Mouse (Mus musculus): ENCODE results near the gene Dnah2.

Dnah2 gene

DNA sequence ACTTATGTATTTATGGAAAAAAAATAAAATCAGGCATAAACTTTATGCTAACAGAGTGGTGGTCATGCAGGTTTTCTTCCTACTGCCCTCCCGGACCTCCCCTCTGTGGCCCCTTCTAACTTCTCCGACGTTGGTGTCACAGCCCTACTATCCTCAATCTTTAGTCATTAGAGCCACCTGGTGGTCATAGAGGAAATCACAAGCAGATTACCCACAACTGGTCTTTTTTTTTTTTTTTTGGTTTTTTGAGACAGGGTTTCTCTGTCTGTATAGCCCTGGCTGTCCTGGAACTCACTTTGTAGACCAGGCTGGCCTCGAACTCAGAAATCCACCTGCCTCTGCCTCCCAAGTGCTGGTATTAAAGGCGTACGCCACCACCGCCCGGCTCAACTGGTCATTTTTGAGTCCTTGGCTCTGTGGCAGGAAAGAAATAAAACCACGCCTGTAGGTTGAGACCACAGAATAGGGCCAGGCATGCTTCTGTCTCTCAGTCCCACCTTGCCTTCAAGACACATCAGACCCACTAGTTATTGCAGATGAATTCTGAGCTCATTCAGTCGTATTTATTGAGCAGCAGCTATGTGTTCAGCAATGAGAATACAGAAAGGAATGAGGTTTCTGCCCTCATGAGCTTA, 158.4 kb downstream of the Dnah2 start:
- DNase-seq (ENCODE audit: low read depth), result peak; percentile 87

- peak; percentile 83 for DNase-seq (ENCODE audit: low read depth)
Measured at GRCm38 (mm10) chr11:69389531-69390399, 159.1 kb downstream of the Dnah2 start.

DNA sequence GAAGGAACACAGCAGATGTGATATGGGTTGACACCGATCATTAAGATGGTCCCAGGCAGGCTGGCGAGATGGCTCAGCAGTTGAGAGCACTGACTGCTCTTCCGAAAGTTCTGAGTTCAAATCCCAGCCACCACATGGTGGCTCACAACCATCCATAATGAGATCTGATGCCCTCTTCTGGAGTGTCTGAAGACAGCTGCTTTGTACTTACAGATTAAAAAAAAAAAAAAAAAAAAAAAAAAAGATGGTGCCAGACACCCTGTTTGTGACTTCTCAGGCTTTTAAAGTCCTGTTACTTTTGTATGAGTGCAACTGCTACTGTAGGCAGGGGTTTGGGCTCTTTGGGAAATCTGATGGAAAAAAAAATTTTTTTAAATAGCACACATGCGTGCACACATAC, 160.2 kb downstream of the Dnah2 start:
- no peak for DNase-seq (ENCODE audit: low read depth)

DNA sequence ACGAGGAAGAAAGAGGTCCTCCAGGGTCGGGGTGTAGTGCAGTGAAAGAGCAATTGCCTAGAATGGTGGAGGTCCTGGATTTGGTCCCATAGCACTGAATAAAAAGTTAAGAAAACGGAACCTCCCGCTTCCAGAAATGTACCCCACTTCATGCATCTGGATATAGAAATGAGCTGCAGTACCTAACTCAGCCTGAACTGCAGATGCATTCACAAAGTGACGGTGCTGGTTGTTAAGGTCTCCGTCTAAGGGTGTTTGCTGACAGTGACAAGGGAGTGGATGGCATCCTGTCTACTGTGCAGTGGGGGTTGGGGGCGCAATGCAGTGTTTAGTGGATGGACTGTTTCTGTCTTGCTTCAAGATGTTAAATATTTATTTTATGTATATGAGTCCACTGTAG, 162.2 kb downstream of the Dnah2 start:
- DNase-seq (ENCODE audit: low read depth), result no peak

DNA sequence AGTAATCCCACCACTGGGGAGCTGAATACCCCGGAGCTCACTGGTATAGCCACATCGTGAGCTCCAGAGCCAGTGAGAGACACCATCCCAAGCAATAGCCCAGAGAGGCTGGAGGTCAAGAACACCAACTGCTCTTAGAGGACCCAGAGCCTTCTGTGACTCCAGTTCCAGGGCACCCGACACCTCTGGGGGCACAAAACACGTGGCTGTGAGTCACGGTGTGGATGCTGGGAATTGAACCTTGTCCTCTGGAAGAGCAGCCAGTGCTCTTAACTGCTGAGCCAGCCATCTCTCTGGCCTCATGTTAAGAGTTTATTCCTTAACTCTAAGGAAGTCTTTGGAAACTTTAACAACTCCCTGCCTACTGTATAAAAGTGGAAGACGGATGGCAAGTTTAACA, 163.9 kb downstream of the Dnah2 start:
- no peak for DNase-seq (ENCODE audit: low read depth)

DNA sequence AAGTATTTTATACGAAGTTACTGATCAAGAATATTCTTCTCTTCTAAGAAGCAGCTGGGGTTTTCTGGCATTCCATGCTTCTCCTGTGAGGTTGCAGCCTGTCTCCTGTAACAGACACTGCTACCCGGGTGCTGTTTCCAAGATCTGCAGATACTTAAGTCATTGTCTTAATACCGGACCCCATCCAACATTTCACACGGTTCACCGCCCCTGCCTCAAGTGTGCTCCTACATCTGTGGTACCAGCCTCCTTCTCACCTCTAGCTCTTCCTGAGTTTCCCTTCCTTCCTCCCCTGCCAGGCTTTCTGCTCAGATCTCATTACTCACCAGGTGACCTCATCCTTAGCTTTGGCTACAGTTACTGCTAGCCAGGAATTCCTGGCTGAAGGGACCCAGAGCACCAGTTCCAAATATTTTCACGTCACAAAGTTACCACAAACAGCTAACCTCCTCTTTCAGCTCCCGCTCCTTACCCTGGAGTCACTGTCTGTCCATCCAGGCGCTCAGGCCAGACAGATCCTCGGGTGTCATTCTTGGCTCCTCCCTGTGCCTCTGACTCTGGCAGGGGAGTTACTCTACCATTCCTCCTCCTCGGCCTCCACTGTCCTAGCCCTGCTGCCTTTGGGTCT, 166.3 kb downstream of the Dnah2 start:
- DNase-seq (ENCODE audit: low read depth), result peak; percentile 85

GRCm38 (mm10) chr11:69381356-69381755, 167.6 kb downstream of the Dnah2 start:
- no peak for DNase-seq (ENCODE audit: low read depth)

DNA sequence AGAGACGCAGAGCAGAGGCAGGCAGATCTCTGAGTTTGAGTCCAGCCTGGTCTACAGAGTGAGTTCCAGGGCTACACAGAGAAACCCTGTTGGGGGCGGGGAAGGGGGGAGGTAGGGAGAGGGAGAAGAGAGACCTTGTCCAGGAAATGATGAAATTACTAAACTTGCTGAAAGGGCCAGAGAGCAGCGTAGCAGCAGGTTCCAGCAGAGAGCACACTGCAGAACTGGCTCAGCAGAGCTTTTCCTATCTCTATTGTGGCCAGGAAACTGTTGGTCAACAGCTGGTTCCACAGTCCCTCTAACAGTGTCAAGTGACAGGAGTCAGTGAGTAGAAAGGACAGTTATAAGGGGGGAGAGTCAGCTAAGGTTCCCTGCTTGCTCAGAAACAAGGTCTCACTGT, 169.3 kb downstream of the Dnah2 start:
- DNase-seq (ENCODE audit: low read depth), result no peak

DNA sequence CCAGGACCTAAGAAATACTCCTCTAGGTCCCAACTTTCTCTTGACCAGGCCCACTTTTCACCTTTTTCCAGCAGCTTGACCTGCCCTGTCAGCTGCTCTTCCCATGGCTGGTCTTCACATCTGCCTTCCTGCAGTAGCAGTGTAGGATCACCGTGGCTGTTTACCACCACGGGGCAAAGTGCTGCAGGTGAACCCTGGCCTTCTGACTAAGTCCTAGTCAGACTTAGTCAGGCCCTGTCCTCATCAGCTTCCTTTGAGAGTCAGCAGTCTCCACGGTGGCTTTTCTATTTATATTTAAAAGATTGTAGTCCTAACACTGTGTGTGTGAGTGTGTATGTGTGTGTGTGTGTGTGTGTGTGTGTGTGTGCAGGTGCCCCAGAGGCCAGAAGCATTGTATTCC, 171.1 kb downstream of the Dnah2 start:
- DNase-seq (ENCODE audit: low read depth), result no peak

GRCm38 (mm10) chr11:69375646-69376045, 173.3 kb downstream of the Dnah2 start:
- no peak for DNase-seq (ENCODE audit: low read depth)

- DNase-seq (ENCODE audit: low read depth), result no peak
Measured at GRCm38 (mm10) chr11:69373223-69373965, 175.5 kb downstream of the Dnah2 start.

DNA sequence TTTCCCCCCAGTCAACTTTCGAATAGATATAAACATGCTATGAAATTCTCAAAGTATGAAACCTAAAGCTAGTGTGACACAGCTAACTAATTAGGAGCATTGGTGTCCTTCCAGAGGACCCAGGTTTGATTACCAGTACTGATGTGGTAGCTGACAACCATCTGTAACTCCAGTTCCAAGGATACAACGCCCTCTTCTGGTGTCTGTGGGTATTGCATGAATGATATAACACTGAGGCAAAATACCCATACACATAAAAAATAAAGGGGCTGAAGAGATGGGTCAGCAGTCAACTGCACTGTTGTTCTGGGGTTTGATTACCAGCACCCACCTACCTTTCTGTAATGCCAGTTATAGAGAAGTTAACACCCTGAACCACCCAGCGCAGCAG, 176.1 kb downstream of the Dnah2 start:
- peak; percentile 46 for DNase-seq (ENCODE audit: low read depth)

DNA sequence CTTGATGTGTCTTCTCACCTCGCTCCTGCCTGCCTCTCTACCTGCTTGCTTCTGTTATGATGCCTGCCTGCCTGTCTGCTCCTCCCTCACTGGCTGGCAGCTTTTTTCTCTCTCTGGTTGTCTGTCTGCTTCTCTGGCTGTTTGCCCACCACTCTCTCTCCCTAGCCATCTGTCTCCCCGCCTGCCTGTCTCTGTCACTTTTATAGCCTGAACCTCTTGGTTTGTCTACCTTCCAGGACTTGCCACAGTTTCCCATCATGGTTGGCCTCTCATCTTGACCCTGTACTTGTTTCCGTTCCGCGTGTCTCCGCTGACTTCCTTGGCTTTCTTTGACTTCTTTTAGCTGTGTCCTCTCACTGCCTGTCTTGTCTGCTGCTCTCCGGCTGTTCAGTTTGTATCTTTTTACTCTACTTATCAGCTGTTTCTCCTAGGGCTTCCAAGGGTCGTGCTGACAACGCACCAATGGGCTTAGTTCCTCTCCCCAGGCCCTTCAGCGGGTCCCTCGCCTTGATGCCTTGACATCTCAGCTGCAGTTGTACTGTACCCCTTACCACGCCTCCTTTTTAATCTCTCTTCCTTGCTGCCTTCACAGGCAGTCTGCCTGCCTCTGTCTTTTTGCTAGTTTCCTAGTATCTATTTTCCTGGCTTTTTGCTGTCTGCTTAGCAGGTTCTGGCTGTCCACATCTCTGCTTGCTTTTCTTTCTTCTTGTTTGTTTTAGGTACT, 176.7 kb downstream of the Dnah2 start:
- DNase-seq (ENCODE audit: low read depth), result no peak

- DNase-seq (ENCODE audit: low read depth), result no peak
Measured at GRCm38 (mm10) chr11:69371601-69372000, 177.3 kb downstream of the Dnah2 start.

- peak; percentile 44 for DNase-seq (ENCODE audit: low read depth)
Measured at GRCm38 (mm10) chr11:69370817-69371215, 178.1 kb downstream of the Dnah2 start.

Data from NIH3T3 (cell line).